Mouse (Mus musculus): ENCODE data around the gene Cdk14. TPM values are rescaled to one million over a fixed set of nuclear protein-coding genes. Genes with fewer than 3 reads are reported as not detected.

Gene Cdk14
- polyA plus RNA-seq, 1 experiment, result 2.9 TPM

GRCm38 (mm10) chr5:4891862-4892704 is 528.0 kb downstream of the Cdk14 start:
- TF ChIP-seq POLR2A (IDR thresholded peaks at IDR 0.05; ENCODE audit: low read depth, low read length) (no peak), CTCF (IDR thresholded peaks at IDR 0.05; ENCODE audit: extremely low read depth, insufficient read depth, insufficient read length, insufficient replicate concordance) (no peak)
- no peaks in the 10 kb centered on the region for H3K36me3 ChIP-seq (ENCODE audit: control insufficient read depth, insufficient read depth, low read length)
- no peak overlapping the region for H3K27ac ChIP-seq (ENCODE audit: insufficient read depth, low read length)
- 89% methylated on average over 17 of the region's 17 CpGs for WGBS
- no peaks in the 10 kb centered on the region for H3K27me3 ChIP-seq (ENCODE audit: control insufficient read depth, insufficient read depth, low read length)
- DNase-seq (ENCODE audit: low read depth in 1 of 2, low spot score in 2 of 2), result no peak
- no peaks in the 10 kb centered on the region for H3K4me1 ChIP-seq (ENCODE audit: control insufficient read depth, insufficient read depth, insufficient read length)
- H3K4me3 ChIP-seq (ENCODE audit: extremely low read depth, insufficient read depth, insufficient read length), result no peak overlapping the region

GRCm38 (mm10) chr5:4887069-4887468 is 533.0 kb downstream of the Cdk14 start:
- Histone ChIP-seq H3K4me3 (ENCODE audit: extremely low read depth, insufficient read depth, insufficient read length) (no peak overlapping the region), H3K4me1 (ENCODE audit: control insufficient read depth, insufficient read depth, insufficient read length) (no peaks in the 10 kb centered on the region), H3K36me3 (ENCODE audit: control insufficient read depth, insufficient read depth, low read length) (no peaks in the 10 kb centered on the region), H3K27me3 (ENCODE audit: control insufficient read depth, insufficient read depth, low read length) (no peaks in the 10 kb centered on the region), H3K27ac (ENCODE audit: insufficient read depth, low read length) (no peak overlapping the region)
- TF ChIP-seq CTCF (IDR thresholded peaks at IDR 0.05; ENCODE audit: extremely low read depth, insufficient read depth, insufficient read length, insufficient replicate concordance) (no peak), POLR2A (IDR thresholded peaks at IDR 0.05; ENCODE audit: low read depth, low read length) (no peak)
- 87% methylated on average over 4 of the region's 4 CpGs for WGBS
- no peak for DNase-seq (ENCODE audit: low read depth in 1 of 2, low spot score in 2 of 2)

GRCm38 (mm10) chr5:4882841-4883240 is 537.3 kb downstream of the Cdk14 start:
- no peaks in the 10 kb centered on the region for H3K4me1 ChIP-seq (ENCODE audit: control insufficient read depth, insufficient read depth, insufficient read length)
- no peaks in the 10 kb centered on the region for H3K27me3 ChIP-seq (ENCODE audit: control insufficient read depth, insufficient read depth, low read length)
- H3K4me3 ChIP-seq (ENCODE audit: extremely low read depth, insufficient read depth, insufficient read length), result no peak overlapping the region
- TF ChIP-seq CTCF (IDR thresholded peaks at IDR 0.05; ENCODE audit: extremely low read depth, insufficient read depth, insufficient read length, insufficient replicate concordance) (no peak), POLR2A (IDR thresholded peaks at IDR 0.05; ENCODE audit: low read depth, low read length) (no peak)
- no peak for DNase-seq (ENCODE audit: low read depth in 1 of 2, low spot score in 2 of 2)
- 90% methylated on average over 1 of the region's 1 CpGs for WGBS
- no peaks in the 10 kb centered on the region for H3K36me3 ChIP-seq (ENCODE audit: control insufficient read depth, insufficient read depth, low read length)
- H3K27ac ChIP-seq (ENCODE audit: insufficient read depth, low read length), result no peak overlapping the region

GRCm38 (mm10) chr5:4880331-4880730 is 539.8 kb downstream of the Cdk14 start:
- Histone ChIP-seq H3K4me1 (ENCODE audit: control insufficient read depth, insufficient read depth, insufficient read length) (no peaks in the 10 kb centered on the region), H3K27me3 (ENCODE audit: control insufficient read depth, insufficient read depth, low read length) (no peaks in the 10 kb centered on the region), H3K27ac (ENCODE audit: insufficient read depth, low read length) (no peak overlapping the region), H3K4me3 (ENCODE audit: extremely low read depth, insufficient read depth, insufficient read length) (no peak overlapping the region), H3K36me3 (ENCODE audit: control insufficient read depth, insufficient read depth, low read length) (no peaks in the 10 kb centered on the region)
- 82% methylated on average over 4 of the region's 4 CpGs for WGBS
- TF ChIP-seq CTCF (IDR thresholded peaks at IDR 0.05; ENCODE audit: extremely low read depth, insufficient read depth, insufficient read length, insufficient replicate concordance), result no peak
- TF ChIP-seq POLR2A (IDR thresholded peaks at IDR 0.05; ENCODE audit: low read depth, low read length), result no peak
- DNase-seq (ENCODE audit: low read depth in 1 of 2, low spot score in 2 of 2), result no peak

GRCm38 (mm10) chr5:4878934-4879333 is 541.2 kb downstream of the Cdk14 start:
- no peak overlapping the region for H3K4me3 ChIP-seq (ENCODE audit: extremely low read depth, insufficient read depth, insufficient read length)
- no peaks in the 10 kb centered on the region for H3K36me3 ChIP-seq (ENCODE audit: control insufficient read depth, insufficient read depth, low read length)
- no peak for DNase-seq (ENCODE audit: low read depth in 1 of 2, low spot score in 2 of 2)
- H3K27me3 ChIP-seq (ENCODE audit: control insufficient read depth, insufficient read depth, low read length), result no peaks in the 10 kb centered on the region
- TF ChIP-seq CTCF (IDR thresholded peaks at IDR 0.05; ENCODE audit: extremely low read depth, insufficient read depth, insufficient read length, insufficient replicate concordance) (no peak), POLR2A (IDR thresholded peaks at IDR 0.05; ENCODE audit: low read depth, low read length) (no peak)
- H3K27ac ChIP-seq (ENCODE audit: insufficient read depth, low read length), result no peak overlapping the region
- no peaks in the 10 kb centered on the region for H3K4me1 ChIP-seq (ENCODE audit: control insufficient read depth, insufficient read depth, insufficient read length)
- WGBS, result 80% methylated on average over 3 of the region's 3 CpGs

- Histone ChIP-seq H3K4me3 (ENCODE audit: extremely low read depth, insufficient read depth, insufficient read length) (no peak overlapping the region), H3K4me1 (ENCODE audit: control insufficient read depth, insufficient read depth, insufficient read length) (no peaks in the 10 kb centered on the region), H3K27ac (ENCODE audit: insufficient read depth, low read length) (no peak overlapping the region), H3K27me3 (ENCODE audit: control insufficient read depth, insufficient read depth, low read length) (no peaks in the 10 kb centered on the region), H3K36me3 (ENCODE audit: control insufficient read depth, insufficient read depth, low read length) (no peaks in the 10 kb centered on the region)
- DNase-seq (ENCODE audit: low read depth in 1 of 2, low spot score in 2 of 2), result no peak
- 81% methylated on average over 4 of the region's 4 CpGs for WGBS
- TF ChIP-seq CTCF (IDR thresholded peaks at IDR 0.05; ENCODE audit: extremely low read depth, insufficient read depth, insufficient read length, insufficient replicate concordance) (no peak), POLR2A (IDR thresholded peaks at IDR 0.05; ENCODE audit: low read depth, low read length) (no peak)
These were observed 542.5 kb downstream of the Cdk14 start for GRCm38 (mm10) chr5:4877638-4878037.

DNA sequence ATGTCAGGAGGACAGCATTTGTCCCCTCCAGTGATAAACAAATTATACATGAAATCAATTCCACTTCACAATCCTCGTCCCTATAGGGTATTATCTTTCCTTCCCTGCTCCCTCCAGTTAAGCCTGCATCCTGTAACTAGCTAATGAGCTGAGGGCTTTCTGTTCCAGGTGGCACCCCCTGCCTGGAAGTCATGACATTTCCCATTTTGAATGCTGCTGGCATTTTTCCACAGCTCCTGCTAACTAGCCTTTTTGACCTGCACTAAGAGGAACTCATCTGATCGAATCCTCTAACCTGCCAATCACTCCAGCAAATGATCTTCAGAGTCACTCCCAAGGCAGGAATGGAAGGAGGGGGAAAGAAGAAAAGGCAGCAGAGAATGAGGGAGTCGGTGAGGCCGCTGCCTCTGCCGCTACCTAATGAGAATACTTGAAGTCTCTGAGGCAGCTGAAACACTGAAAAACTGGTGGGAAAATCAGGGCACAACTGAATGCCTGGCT is 542.9 kb downstream of the Cdk14 start:
- Histone ChIP-seq H3K4me3 (ENCODE audit: extremely low read depth, insufficient read depth, insufficient read length) (no peak overlapping the region), H3K4me1 (ENCODE audit: control insufficient read depth, insufficient read depth, insufficient read length) (no peaks in the 10 kb centered on the region), H3K27ac (ENCODE audit: insufficient read depth, low read length) (no peak overlapping the region), H3K36me3 (ENCODE audit: control insufficient read depth, insufficient read depth, low read length) (no peaks in the 10 kb centered on the region), H3K27me3 (ENCODE audit: control insufficient read depth, insufficient read depth, low read length) (no peaks in the 10 kb centered on the region)
- DNase-seq (ENCODE audit: low read depth in 1 of 2, low spot score in 2 of 2), result no peak
- TF ChIP-seq CTCF (IDR thresholded peaks at IDR 0.05; ENCODE audit: extremely low read depth, insufficient read depth, insufficient read length, insufficient replicate concordance), result no peak
- TF ChIP-seq POLR2A (IDR thresholded peaks at IDR 0.05; ENCODE audit: low read depth, low read length), result no peak
- 80% methylated on average over 5 of the region's 5 CpGs for WGBS

All from spleen, adult 2 months (tissue).